In the genomic region with DNA sequence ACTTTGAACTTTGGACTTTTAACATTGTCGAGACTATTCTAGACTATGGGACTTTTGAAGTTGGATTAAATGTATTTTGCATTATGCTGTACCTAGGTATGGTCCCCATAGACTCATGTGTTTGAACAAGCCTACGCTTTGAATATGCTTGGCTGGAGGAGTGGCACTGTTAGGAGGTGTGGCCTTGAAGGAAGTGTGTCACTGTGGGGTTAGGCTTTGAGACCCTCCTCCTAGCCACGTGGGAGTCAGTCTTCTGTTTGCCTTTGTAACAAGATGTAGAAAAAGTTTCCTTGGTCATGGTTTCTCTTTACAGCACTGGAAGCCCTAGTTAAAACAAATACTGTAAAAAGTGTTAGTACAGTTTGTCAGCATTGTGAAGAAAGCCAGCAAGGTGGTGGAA, we compare ENCODE assay signal across 1 mouse cellular context.
TF ChIP-seq lines count a peak whose summit lies in the region.

No protein-coding gene starts in this region.

TF ChIP-seq in CH12.LX, 34 proteins besides CTCF, POLR2A, EP300 and RAD21 (continued from another document):
- TF ChIP-seq MXI1 (IDR thresholded peaks at IDR 0.05; ENCODE audit: low read depth, low read length) (0 out of 2 replicates have a peak, but pooled peaks have one; percentile 29), BHLHE40 (IDR thresholded peaks at IDR 0.05; ENCODE audit: low read depth, low read length) (no peak), SMC3 (IDR thresholded peaks at IDR 0.05; ENCODE audit: low read depth, low read length) (no peak)
